ENCODE assay signal across 27 mouse cellular contexts in the genomic region with DNA sequence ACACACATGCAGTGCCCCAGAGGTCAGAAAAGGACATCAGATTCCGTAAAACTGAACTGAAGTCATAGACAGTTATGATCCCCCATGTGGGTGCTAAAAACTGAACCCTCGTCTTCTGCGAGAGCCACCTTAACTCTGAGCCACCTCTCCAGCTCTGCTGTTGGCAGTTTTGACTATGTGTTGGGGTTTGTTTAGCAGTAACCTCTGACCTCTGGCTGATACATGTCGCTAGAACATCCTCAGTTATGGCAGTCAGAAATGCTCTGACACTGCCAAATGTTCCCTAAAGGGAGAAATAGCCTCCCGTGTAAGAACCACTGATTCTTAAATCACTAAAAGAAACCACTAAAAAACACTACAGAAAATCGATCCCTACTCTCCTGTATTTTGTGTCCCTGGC. TPM values are rescaled to one million over a fixed set of nuclear protein-coding genes. Genes with fewer than 3 reads are reported as not detected.
DNase-seq lines count a peak whose midpoint lies in the region; ATAC-seq and TF ChIP-seq lines count a peak whose summit lies in the region.
"Had no signal": no experiment of that assay in that cellular context is flagged by ENCODE, and none has a peak within 500 bp of the region (broad histone marks: within the 10 kb centered on the region; RNA-seq: fewer than 3 reads in every experiment).

No protein-coding gene starts in this region.

- TF ChIP-seq POLR2A in lung, adult 2 months (IDR thresholded peaks at IDR 0.05; ENCODE audit: borderline replicate concordance, extremely low read depth, low read depth, low read length): no peak

- H3K27me3 ChIP-seq in lung, embryonic 14.5 days (ENCODE audit: insufficient read depth, low read length): no peaks in the 10 kb centered on the region
- H3K27me3 ChIP-seq: CH12.LX; embryonic facial prominence, embryonic 12.5 days; forebrain, embryonic 13.5 days; forebrain, embryonic 15.5 days had no signal

- H3K9ac ChIP-seq in lung, embryonic 14.5 days: no peak overlapping the region
- H3K9ac ChIP-seq: embryonic facial prominence, embryonic 12.5 days; forebrain, embryonic 13.5 days; forebrain, embryonic 15.5 days had no signal

- WGBS in lung, embryonic 14.5 days: 29% methylated on average over 6 of the region's 6 CpGs
- WGBS in lung, adult 2 months: 47% methylated on average over 6 of the region's 6 CpGs

- H3K4me2 ChIP-seq in lung, embryonic 14.5 days: no peak overlapping the region
- H3K4me2 ChIP-seq: embryonic facial prominence, embryonic 12.5 days; forebrain, embryonic 13.5 days; forebrain, embryonic 15.5 days had no signal

- no peaks in the 10 kb centered on the region for H3K4me1 ChIP-seq in lung, embryonic 14.5 days (ENCODE audit: insufficient read depth)
- H3K4me1 ChIP-seq in lung, adult 2 months (ENCODE audit: control insufficient read depth, insufficient read depth, low read length): no peaks in the 10 kb centered on the region
- H3K4me1 ChIP-seq: embryonic facial prominence, embryonic 10.5 days; embryonic facial prominence, embryonic 12.5 days; forebrain, embryonic 13.5 days; forebrain, embryonic 15.5 days had no signal

- H3K4me3 ChIP-seq in lung, embryonic 14.5 days (ENCODE audit: low read depth, low read length): no peak overlapping the region
- H3K4me3 ChIP-seq in lung, adult 2 months (replicated peaks; ENCODE audit: extremely low read depth, low read depth, low read length): no peak overlapping the region
- H3K4me3 ChIP-seq: embryonic facial prominence, embryonic 10.5 days; embryonic facial prominence, embryonic 12.5 days; forebrain, embryonic 13.5 days; forebrain, embryonic 15.5 days had no signal

- no peak overlapping the region for H3K27ac ChIP-seq in lung, embryonic 14.5 days (ENCODE audit: low read depth)
- H3K27ac ChIP-seq: embryonic facial prominence, embryonic 10.5 days; embryonic facial prominence, embryonic 12.5 days; forebrain, embryonic 13.5 days; forebrain, embryonic 15.5 days had no signal

- no peak for TF ChIP-seq CTCF in lung, embryonic 14.5 days (IDR thresholded peaks at IDR 0.05; ENCODE audit: low read depth)
- no peak for TF ChIP-seq CTCF in lung, adult 2 months (IDR thresholded peaks at IDR 0.05; ENCODE audit: insufficient read depth, low read length)

- no peaks in the 10 kb centered on the region for H3K9me3 ChIP-seq in lung, embryonic 14.5 days (ENCODE audit: low read depth, low read length)
- H3K9me3 ChIP-seq: embryonic facial prominence, embryonic 10.5 days; embryonic facial prominence, embryonic 12.5 days; forebrain, embryonic 13.5 days; forebrain, embryonic 15.5 days; G1E had no signal

- peak; percentile 41; the same call in 1 of the 2 replicates for ATAC-seq in lung, embryonic 14.5 days (ENCODE audit: insufficient read depth)
- ATAC-seq: activated CD4-positive, CD25-positive, alpha-beta regulatory T cell, adult 4 months; CD4-positive, CD25-positive, alpha-beta regulatory T cell, adult 4 months; forebrain, embryonic 13.5 days; forebrain, embryonic 15.5 days; Patski had no signal

- peak; percentile 36 for DNase-seq in lung, embryonic 14.5 days
- DNase-seq in lung, postnatal 14 days: no peak
- peak; percentile 64 for DNase-seq in lung, postnatal 10 days
- DNase-seq in lung, adult 2 months: no peak
- DNase-seq in lung, postnatal 4 days: peak; percentile 9 to 23
- no peak for DNase-seq in lung, postnatal 36 days
- DNase-seq: adrenal gland, adult 8-10 months; adrenal gland, postnatal 14 days; adrenal gland, postnatal 36 days; B cell, adult 2 months; cerebellum, adult 11-12 months; cerebellum, adult 2 months; cerebellum, adult 9-10 months; cerebellum, postnatal 10 days; cerebellum, postnatal 25 days had no signal

- H3K36me3 ChIP-seq in lung, embryonic 14.5 days (ENCODE audit: insufficient read depth): no peaks in the 10 kb centered on the region
- H3K36me3 ChIP-seq: embryonic facial prominence, embryonic 10.5 days; embryonic facial prominence, embryonic 12.5 days; forebrain, embryonic 15.5 days; G1E had no signal

RNA-seq across cellular contexts. Expression of gene Mmp7, which starts 16.8 kb away (rescaled TPM):
- polyA plus RNA-seq in lung, embryonic 14.5 days (2014; fragmentation: Nextera tagmentation; extraction: Ambion mirVana): 0.17 and 0.23 TPM in 2 replicates
- polyA plus RNA-seq in lung, adult 2 months (2012; rRNA removed): not detected in 2 replicates
- polyA plus RNA-seq: activated CD4-positive, CD25-positive, alpha-beta regulatory T cell, adult 4 months; CD4-positive, CD25-positive, alpha-beta regulatory T cell, adult 4 months; cerebellum, adult 2 months; cortical plate, adult 2 months; embryonic facial prominence, embryonic 10.5 days; embryonic facial prominence, embryonic 12.5 days; embryonic facial prominence, embryonic 14.5 days; forebrain, embryonic 11.5 days; forebrain, embryonic 13.5 days; forebrain, embryonic 15.5 days; G1E; Patski had no signal

RNA-seq across cellular contexts. Expression of gene Tmem123, which starts 55.1 kb away (rescaled TPM):
- polyA plus RNA-seq in lung, embryonic 14.5 days (2014; fragmentation: Nextera tagmentation; extraction: Ambion mirVana): 145 and 156 TPM in 2 replicates
- 83.3 and 89.8 TPM in 2 replicates for polyA plus RNA-seq in lung, adult 2 months (2012; rRNA removed)

Comparison
In these comparisons a context has a peak if more than half of its experiments do, and no peak if none do; other contexts are left out.
1. DNase-seq: peak in lung, embryonic 14.5 days (single experiment), lung, postnatal 10 days (single experiment) and lung, postnatal 4 days (2 of 2); none in lung, postnatal 14 days (single experiment), lung, adult 2 months (single experiment) and lung, postnatal 36 days (single experiment).